Mouse (Mus musculus): ENCODE data around the gene Arl5b.

- TF ChIP-seq FLI1 (IDR thresholded peaks at IDR 0.05; ENCODE audit: low read length) (no peak), GATA1 (IDR thresholded peaks at IDR 0.05; ENCODE audit: borderline replicate concordance, low read length) (no peak)
Observed at GRCm38 (mm10) chr2:15083702-15084101, 34.5 kb downstream of the Arl5b start.
